Mouse (Mus musculus) ES-E14 (cell line): ENCODE data around the gene Asb3. TPM values are rescaled to one million over a fixed set of nuclear protein-coding genes. Genes with fewer than 3 reads are reported as not detected.

Experiments
- DNase-seq: peaks from one replicate; pipeline ENCODE4 v3.0.0-alpha.2; 2013; ENCODE audit warnings: low read depth, low spot score
- H3K27ac ChIP-seq: 2 replicates; pipeline ENCODE4 v1.5.1; 2012; ENCODE audit warnings: low read depth, mild to moderate bottlenecking, low read length, moderate library complexity, mixed read lengths; ENCODE audit not compliant: poor library complexity, insufficient read depth, severe bottlenecking
- H3K36me3 ChIP-seq: 2 replicates; pipeline ENCODE4 v1.6.1; 2012; ENCODE audit warnings: mild to moderate bottlenecking, low read length, moderate library complexity, mixed read lengths; ENCODE audit not compliant: control insufficient read depth, poor library complexity, insufficient read depth, severe bottlenecking
- H3K4me1 ChIP-seq, 2 experiments: fragments of 150-350 bp in 1 of 2; sonication (generic) in 1 of 2; 2 replicates each; pipeline ENCODE4 v1.6.1; 2012; ENCODE audit warnings: low read length in 2 of 2, mild to moderate bottlenecking in 1 of 2, mixed read lengths in 1 of 2; ENCODE audit not compliant: control insufficient read depth in 2 of 2, insufficient read depth in 2 of 2, poor library complexity in 1 of 2
- H3K4me3 ChIP-seq, 2 experiments: fragments of 150-350 bp in 1 of 2; sonication (generic) in 1 of 2; 2 replicates each; pipeline ENCODE4 v1.5.1; 2012; ENCODE audit warnings: low read length in 2 of 2, low read depth in 1 of 2, mild to moderate bottlenecking in 1 of 2, mixed read lengths in 1 of 2; ENCODE audit not compliant: insufficient read depth in 1 of 2, poor library complexity in 1 of 2, severe bottlenecking in 1 of 2
- H3K9ac ChIP-seq: 2 replicates; pipeline ENCODE4 v1.6.1; 2012; ENCODE audit warnings: low read depth, mild to moderate bottlenecking, low read length, mixed read lengths; ENCODE audit not compliant: poor library complexity, insufficient read depth, severe bottlenecking
- H3K9me3 ChIP-seq: fragments of 150-350 bp; sonication (generic); 2 replicates; pipeline ENCODE4 v1.6.1; 2012; ENCODE audit warnings: low read depth, mild to moderate bottlenecking, low read length; ENCODE audit not compliant: control insufficient read depth, insufficient read depth
- CHD2 ChIP-seq: IDR thresholded peaks from 2 replicates; pipeline ENCODE4 v1.6.1; 2014; ENCODE audit warnings: mild to moderate bottlenecking, low read depth, low read length, inconsistent platforms
- HCFC1 ChIP-seq: IDR thresholded peaks from 2 replicates; pipeline ENCODE4 v1.6.1; 2012; ENCODE audit warnings: low read length, inconsistent platforms, borderline replicate concordance; ENCODE audit not compliant: insufficient read depth
- MAFK ChIP-seq: IDR thresholded peaks from 2 replicates; pipeline ENCODE4 v1.6.1; 2014; ENCODE audit warnings: mild to moderate bottlenecking, low read depth, low read length, inconsistent platforms; ENCODE audit not compliant: insufficient read depth
- ZC3H11A ChIP-seq: IDR thresholded peaks from 2 replicates; pipeline ENCODE4 v1.6.1; 2012; ENCODE audit warnings: low read depth, mild to moderate bottlenecking, inconsistent platforms, low read length, borderline replicate concordance
- ZNF384 ChIP-seq: IDR thresholded peaks from 2 replicates; pipeline ENCODE4 v1.6.1; 2012; ENCODE audit warnings: low read depth, low read length, inconsistent platforms
- in situ Hi-C, 2 experiments: fragments of 600-800 bp; cut with MboI; formaldehyde crosslinking; loops; one replicate each; pipeline ENCODE4 v1.15.1; 2025; ENCODE audit warnings: low sequenced_read_pairs in 2 of 2, inconsistent platforms in 1 of 2; ENCODE audit not compliant: unreplicated experiment in 2 of 2
- total RNA-seq: library from RNA; depleted of rRNA; stranded (reverse); fragments of 300-350 nt; gene quantifications from 2 replicates; pipeline ENCODE4 v1.2.3, GENCODE M21; 2012; rRNA removed

The Asb3 gene
- 7.4 and 9.7 TPM in 2 replicates for total RNA-seq

DNA sequence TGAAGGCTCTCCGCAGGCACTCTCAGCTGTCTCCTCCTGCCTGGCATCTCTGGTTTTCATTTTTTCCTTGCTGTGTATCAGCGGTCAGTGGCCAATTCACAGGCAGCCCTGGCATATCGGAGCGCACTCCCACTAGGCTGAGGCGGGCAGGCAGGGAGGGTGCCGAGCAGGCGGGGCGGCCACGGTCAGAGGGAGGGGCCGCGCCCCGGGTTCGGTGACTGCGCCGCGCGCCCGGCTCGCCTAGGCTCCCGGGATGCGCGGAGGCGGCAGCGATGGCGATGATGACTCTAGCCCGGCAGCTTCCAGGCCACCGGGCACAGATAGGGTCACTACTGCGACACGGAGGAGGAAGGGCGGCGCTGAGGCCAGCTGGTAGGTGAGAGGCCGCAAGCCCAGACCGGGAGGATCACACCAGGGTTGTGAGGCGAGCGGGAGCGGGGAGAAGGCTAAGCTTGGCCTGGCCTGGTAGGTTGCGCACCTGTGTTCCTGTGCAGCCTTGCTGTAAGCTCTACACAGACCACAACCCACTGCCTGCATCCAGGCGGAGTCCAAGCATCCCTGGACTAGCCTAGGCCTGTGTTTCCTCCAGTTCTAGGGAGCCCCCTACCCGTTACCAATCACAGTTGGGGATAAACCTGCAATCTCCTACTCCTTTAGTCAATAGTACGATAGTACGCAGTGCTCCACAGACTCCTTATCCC lies at the start of gene Asb3, which contains the start of gene Gpr75:
TSS of gene Asb3 (plus strand) at position 246 of the 701 bp plus-strand sequence.
TSS of gene Gpr75 (plus strand) at position 188 of the 701 bp plus-strand sequence.
- Histone ChIP-seq H3K4me1 (peaks cover 0 to 3% of the 10 kb centered on the region in 2 experiments; a peak in 2 of 4 replicates), H3K4me3 (peak within 1 kb of the TSS; percentile 80 to 87), H3K9ac (peak within 1 kb of the TSS; percentile 83), H3K36me3 (no peaks in the 10 kb centered on the region), H3K9me3 (no peaks in the 10 kb centered on the region), H3K27ac (peak within 1 kb of the TSS; percentile 14; the same call in 1 of the 2 replicates)
- TF ChIP-seq MAFK = no peak
- no peak for TF ChIP-seq HCFC1
- TF ChIP-seq ZC3H11A = no peak
- TF ChIP-seq ZNF384 = no peak
- no peak for TF ChIP-seq CHD2
- in situ Hi-C loops = no loop called here
- DNase-seq = peak; percentile 25

DNA sequence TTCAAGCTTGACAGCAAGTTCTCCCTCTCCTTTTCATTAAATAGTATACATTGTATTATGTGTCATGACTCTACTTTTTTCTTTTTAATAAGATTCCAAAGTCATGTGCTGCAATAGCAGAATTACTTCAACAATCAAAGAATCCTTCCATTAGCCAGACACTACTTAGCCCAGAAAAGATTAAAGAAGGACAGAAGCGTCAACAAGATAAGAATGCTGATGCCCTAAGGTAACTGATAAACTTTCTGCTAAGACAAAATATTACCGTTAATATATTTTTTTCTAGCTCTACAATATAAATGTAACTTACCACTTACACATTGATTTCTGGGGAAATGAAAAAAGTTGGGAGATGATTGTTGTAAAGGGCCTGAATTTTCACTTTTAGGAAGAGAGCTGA lies 46.4 kb upstream of the Asb3 start:
- Histone ChIP-seq H3K4me3 (no peak overlapping the region), H3K9me3 (no peaks in the 10 kb centered on the region), H3K4me1 (no peaks in the 10 kb centered on the region), H3K27ac (no peak overlapping the region), H3K36me3 (peaks cover 5% of the 10 kb centered on the region), H3K9ac (no peak overlapping the region)
- TF ChIP-seq HCFC1 (no peak), MAFK (no peak), ZNF384 (no peak), ZC3H11A (no peak), CHD2 (no peak)
- DNase-seq = no peak
- in situ Hi-C loops = no loop called here

DNA sequence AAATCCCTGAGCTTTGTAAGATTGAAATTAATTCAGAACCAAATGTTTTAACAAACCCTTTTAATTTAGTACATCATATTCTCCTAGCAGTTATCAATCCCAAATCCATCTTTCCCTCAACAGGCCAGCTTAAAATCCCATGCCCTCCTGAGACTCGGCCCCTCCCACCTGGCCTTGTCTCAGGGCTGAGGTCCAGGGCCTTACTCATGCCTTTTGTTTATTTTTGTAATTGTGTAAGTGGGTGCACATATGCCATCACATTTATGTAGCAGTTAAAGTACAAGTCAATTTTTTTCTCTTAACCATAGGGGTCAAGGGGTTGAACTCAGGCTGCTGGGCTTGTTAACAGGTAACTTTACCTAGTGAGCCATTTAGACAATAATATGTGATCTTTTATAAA lies 40.9 kb upstream of the Asb3 start:
- H3K4me1 ChIP-seq = no peaks in the 10 kb centered on the region
- no peak overlapping the region for H3K27ac ChIP-seq
- peaks cover 5% of the 10 kb centered on the region for H3K36me3 ChIP-seq
- in situ Hi-C loops = no loop called here
- H3K9me3 ChIP-seq = no peaks in the 10 kb centered on the region
- no peak for DNase-seq
- no peak for TF ChIP-seq ZNF384
- TF ChIP-seq ZC3H11A = no peak
- TF ChIP-seq CHD2 = no peak
- TF ChIP-seq MAFK = no peak
- no peak for TF ChIP-seq HCFC1
- H3K9ac ChIP-seq = no peak overlapping the region
- no peak overlapping the region for H3K4me3 ChIP-seq

DNA sequence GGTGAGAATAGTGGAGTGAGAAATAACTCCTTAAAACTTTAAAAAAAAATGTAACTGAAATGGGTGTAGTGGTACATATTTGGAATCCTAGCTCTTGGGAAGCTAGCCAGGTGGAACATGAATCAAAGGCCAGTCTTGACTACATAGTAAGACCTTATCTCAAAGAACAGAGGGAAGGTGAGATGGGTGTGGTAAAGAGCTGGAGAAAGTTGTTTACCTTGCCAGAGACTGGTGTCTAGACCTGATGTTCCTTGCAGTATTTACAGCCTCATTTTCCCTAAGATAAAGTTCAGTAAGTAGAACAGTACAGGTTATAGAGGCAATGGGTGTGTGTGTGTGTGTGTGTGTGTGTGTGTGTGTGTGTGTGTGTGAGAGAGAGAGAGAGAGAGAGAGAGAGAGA lies 12.8 kb upstream of the Asb3 start:
- H3K4me1 ChIP-seq = no peaks in the 10 kb centered on the region
- no peak overlapping the region for H3K27ac ChIP-seq
- in situ Hi-C loops = no loop called here
- DNase-seq = no peak
- H3K36me3 ChIP-seq = peaks cover 7% of the 10 kb centered on the region; the same call in 1 of the 2 replicates
- H3K4me3 ChIP-seq = no peak overlapping the region
- TF ChIP-seq ZNF384 (no peak), HCFC1 (no peak), CHD2 (no peak)
- no peak overlapping the region for H3K9ac ChIP-seq
- no peaks in the 10 kb centered on the region for H3K9me3 ChIP-seq
